Comparison of ENCODE assay signal across 8 mouse cellular contexts in genomic region chr13:54575489-54575888, GRCm38 (mm10). TPM values are rescaled to one million over a fixed set of nuclear protein-coding genes. Genes with fewer than 3 reads are reported as not detected.
A peak's percentile ranks its signal among the peaks of the same experiment; 100 is the strongest.
DNase-seq lines count a peak whose midpoint lies in the region; ATAC-seq and TF ChIP-seq lines count a peak whose summit lies in the region.

No protein-coding gene starts in this region.

- peak overlapping the region; percentile 100 for H3K4me3 ChIP-seq in heart, embryonic 15.5 days
- peak overlapping the region; percentile 89 for H3K4me3 ChIP-seq in G1E (ENCODE audit: low read depth, low read length)
- peak overlapping the region; percentile 98 for H3K4me3 ChIP-seq in forebrain, embryonic 14.5 days (ENCODE audit: low read depth, low read length)
- H3K4me3 ChIP-seq in liver, embryonic 14.5 days (ENCODE audit: insufficient read depth in 1 of 2, low read depth in 2 of 2, low read length in 2 of 2) = peak overlapping the region; percentile 64 to 79

- peaks cover 26% of the 10 kb centered on the region for H3K4me1 ChIP-seq in heart, embryonic 15.5 days (replicated peaks)
- peaks cover 46% of the 10 kb centered on the region for H3K4me1 ChIP-seq in G1E (ENCODE audit: insufficient read depth, low read depth, low read length)
- H3K4me1 ChIP-seq in forebrain, embryonic 14.5 days (ENCODE audit: control insufficient read depth, insufficient read depth, low read length) = peaks cover 13% of the 10 kb centered on the region
- peaks cover 5 to 6% of the 10 kb centered on the region in 2 experiments; a peak in 3 of 4 replicates for H3K4me1 ChIP-seq in liver, embryonic 14.5 days (replicated peaks; ENCODE audit: control insufficient read depth in 2 of 2, insufficient read depth in 2 of 2, low read length in 1 of 2)

- peak overlapping the region; percentile 87 for H3K27ac ChIP-seq in heart, embryonic 15.5 days
- no peak overlapping the region for H3K27ac ChIP-seq in forebrain, embryonic 14.5 days (ENCODE audit: low read depth, low read length)
- H3K27ac ChIP-seq in liver, embryonic 14.5 days = no peak overlapping the region

- H3K36me3 ChIP-seq in heart, embryonic 15.5 days = peaks cover 17% of the 10 kb centered on the region
- peaks cover 48% of the 10 kb centered on the region for H3K36me3 ChIP-seq in G1E (replicated peaks)
- peaks cover 27% of the 10 kb centered on the region for H3K36me3 ChIP-seq in forebrain, embryonic 14.5 days (ENCODE audit: control insufficient read depth, insufficient read depth, low read length)
- no peaks in the 10 kb centered on the region for H3K36me3 ChIP-seq in liver, embryonic 14.5 days (replicated peaks; ENCODE audit: control insufficient read depth, insufficient read depth, low read depth)

- TF ChIP-seq EP300 in liver, embryonic 14.5 days (IDR thresholded peaks at IDR 0.05; ENCODE audit: low read depth) = no peak

- whole genome bisulfite sequencing in heart, embryonic 15.5 days = 3% methylated on average over 19 of the region's 19 CpGs
- 3% methylated on average over 19 of the region's 19 CpGs for WGBS in forebrain, embryonic 14.5 days
- 6% methylated on average over 19 of the region's 19 CpGs for WGBS in liver, embryonic 14.5 days (ENCODE audit: insufficient replicate concordance)

- H3K27me3 ChIP-seq in heart, embryonic 15.5 days = no peaks in the 10 kb centered on the region
- H3K27me3 ChIP-seq in G1E (ENCODE audit: insufficient read depth, low read length) = peaks cover 8% of the 10 kb centered on the region
- no peaks in the 10 kb centered on the region for H3K27me3 ChIP-seq in forebrain, embryonic 14.5 days (replicated peaks; ENCODE audit: control insufficient read depth, insufficient read depth, low read length)
- H3K27me3 ChIP-seq in liver, embryonic 14.5 days (ENCODE audit: control insufficient read depth, insufficient read depth, low read length) = no peaks in the 10 kb centered on the region; the same call in 1 of the 2 replicates

- no peak for TF ChIP-seq CTCF in G1E (IDR thresholded peaks at IDR 0.05; ENCODE audit: low read depth, low read length)
- TF ChIP-seq CTCF in liver, embryonic 14.5 days (IDR thresholded peaks at IDR 0.05; ENCODE audit: low read depth) = no peak

- ATAC-seq in heart, embryonic 15.5 days (replicated peaks; ENCODE audit: insufficient number of reproducible peaks, insufficient read depth, low FRiP score, low read depth) = peak; percentile 37; the same call in 1 of the 2 replicates
- no peak for ATAC-seq in G1E (ENCODE audit: extremely low read depth, insufficient number of reproducible peaks, low FRiP score, poor library complexity, severe bottlenecking)
- peak; percentile 19; the same call in 1 of the 2 replicates for ATAC-seq in forebrain, embryonic 14.5 days
- no peak for ATAC-seq in liver, embryonic 14.5 days (ENCODE audit: insufficient read depth)

- intact Hi-C loops in heart, postnatal 14 days (cut with DNase I) = no loop called here
- intact Hi-C loops in left cerebral cortex, postnatal 4 days (cut with DNase I) = no loop called here

- no peaks in the 10 kb centered on the region for H3K9me3 ChIP-seq in heart, embryonic 15.5 days (replicated peaks)
- no peaks in the 10 kb centered on the region for H3K9me3 ChIP-seq in G1E (replicated peaks)
- H3K9me3 ChIP-seq in forebrain, embryonic 14.5 days (replicated peaks; ENCODE audit: control insufficient read depth, low read length) = no peaks in the 10 kb centered on the region
- no peaks in the 10 kb centered on the region for H3K9me3 ChIP-seq in liver, embryonic 14.5 days (ENCODE audit: control insufficient read depth, low read length)

- H3K4me2 ChIP-seq in heart, embryonic 15.5 days = peak overlapping the region; percentile 89
- peak overlapping the region; percentile 90 for H3K4me2 ChIP-seq in forebrain, embryonic 14.5 days (ENCODE audit: low read length)
- H3K4me2 ChIP-seq in liver, embryonic 14.5 days (ENCODE audit: low read depth) = peak overlapping the region; percentile 94

- peak overlapping the region; percentile 97 for H3K9ac ChIP-seq in heart, embryonic 15.5 days
- peak overlapping the region; percentile 93 for H3K9ac ChIP-seq in forebrain, embryonic 14.5 days (ENCODE audit: low read length)
- H3K9ac ChIP-seq in liver, embryonic 14.5 days (replicated peaks) = peak overlapping the region; percentile 72

- no peak for DNase-seq in heart, postnatal 14 days
- no peak for DNase-seq in G1E (ENCODE audit: low spot score)
- DNase-seq in forebrain, embryonic 14.5 days (ENCODE audit: low spot score) = no peak
- DNase-seq in liver, embryonic 14.5 days (ENCODE audit: low read depth in 3 of 3, low spot score in 3 of 3) = no peak
- DNase-seq in frontal cortex, adult 2 months (ENCODE audit: extremely low spot score in 1 of 2, low spot score in 1 of 2) = no peak
- DNase-seq in left cerebral cortex, postnatal 4 days = no peak
- no peak for DNase-seq in embryo, embryonic 10 days (ENCODE audit: low spot score)

RNA-seq across cellular contexts. Expression of gene Arl10, which starts 0.7 kb away (rescaled TPM):
- polyA plus RNA-seq in heart, embryonic 15.5 days (2015; fragmentation: Nextera tagmentation; extraction: Ambion mirVana) = 16.4 and 21.1 TPM in 2 replicates
- total RNA-seq in heart, postnatal 14 days (2021) = 1 to 10 TPM; 8.1 to 8.4 TPM
- total RNA-seq in G1E (2014; fragmentation: Nextera tagmentation) (20.8 and 21.4 TPM in 2 replicates), G1E (2017) (13.9 and 14.3 TPM in 2 replicates)
- polyA plus RNA-seq in G1E (2012) = 11.8 and 13.8 TPM in 2 replicates
- polyA plus RNA-seq in forebrain, embryonic 14.5 days (2014; fragmentation: Nextera tagmentation; extraction: Ambion mirVana) = 57.4 and 72.5 TPM in 2 replicates
- 5.6 and 6.8 TPM in 2 replicates for polyA plus RNA-seq in liver, embryonic 14.5 days (2012; rRNA removed)
- polyA plus RNA-seq in liver, embryonic 14.5 days (2014; fragmentation: Nextera tagmentation; extraction: Ambion mirVana) = 4.2 and 4.9 TPM in 2 replicates
- polyA plus RNA-seq in frontal cortex, adult 2 months (2012; rRNA removed) = 13.5 and 20.6 TPM in 2 replicates
- total RNA-seq in left cerebral cortex, postnatal 4 days (2021) = 10 to 100 TPM; 73.5 to 75.1 TPM

RNA-seq across cellular contexts. Expression of gene 4833439L19Rik, which starts 10.3 kb away (rescaled TPM):
- 111 and 124 TPM in 2 replicates for polyA plus RNA-seq in heart, embryonic 15.5 days (2015; fragmentation: Nextera tagmentation; extraction: Ambion mirVana)
- 100 to 1,000 TPM in 1 of 2 experiments, 10 to 100 TPM in 1; 98.6 to 102 TPM for total RNA-seq in heart, postnatal 14 days (2021)
- 59.2 and 61.9 TPM in 2 replicates for total RNA-seq in G1E (2014; fragmentation: Nextera tagmentation)
- total RNA-seq in G1E (2017) = 37.3 and 40.4 TPM in 2 replicates
- 32.8 and 36.9 TPM in 2 replicates for polyA plus RNA-seq in G1E (2012)
- 259 and 289 TPM in 2 replicates for polyA plus RNA-seq in forebrain, embryonic 14.5 days (2014; fragmentation: Nextera tagmentation; extraction: Ambion mirVana)
- polyA plus RNA-seq in liver, embryonic 14.5 days (2012; rRNA removed) = 22.2 TPM in 2 replicates
- 36.1 and 45.1 TPM in 2 replicates for polyA plus RNA-seq in liver, embryonic 14.5 days (2014; fragmentation: Nextera tagmentation; extraction: Ambion mirVana)
- polyA plus RNA-seq in frontal cortex, adult 2 months (2012; rRNA removed) = 165 and 175 TPM in 2 replicates
- total RNA-seq in left cerebral cortex, postnatal 4 days (2021) = 100 to 1,000 TPM; 148 to 157 TPM

RNA-seq across cellular contexts. Expression of gene Nop16, which starts 14.4 kb away (rescaled TPM):
- polyA plus RNA-seq in heart, embryonic 15.5 days (2015; fragmentation: Nextera tagmentation; extraction: Ambion mirVana) = 45.5 and 52.0 TPM in 2 replicates
- total RNA-seq in heart, postnatal 14 days (2021) = 10 to 100 TPM; 14.7 to 15.1 TPM
- total RNA-seq in G1E (2014; fragmentation: Nextera tagmentation) (64.7 and 76.0 TPM in 2 replicates), G1E (2017) (59.4 and 65.7 TPM in 2 replicates)
- polyA plus RNA-seq in G1E (2012) = 63.8 and 65.1 TPM in 2 replicates
- 31.4 and 38.8 TPM in 2 replicates for polyA plus RNA-seq in forebrain, embryonic 14.5 days (2014; fragmentation: Nextera tagmentation; extraction: Ambion mirVana)
- 16.6 and 26.3 TPM in 2 replicates for polyA plus RNA-seq in liver, embryonic 14.5 days (2012; rRNA removed)
- 20.6 and 25.9 TPM in 2 replicates for polyA plus RNA-seq in liver, embryonic 14.5 days (2014; fragmentation: Nextera tagmentation; extraction: Ambion mirVana)
- 24.5 and 29.3 TPM in 2 replicates for polyA plus RNA-seq in frontal cortex, adult 2 months (2012; rRNA removed)
- 10 to 100 TPM; 30.8 to 36.3 TPM for total RNA-seq in left cerebral cortex, postnatal 4 days (2021)

RNA-seq across cellular contexts. Expression of gene Higd2a, which starts 14.5 kb away (rescaled TPM):
- 246 and 315 TPM in 2 replicates for polyA plus RNA-seq in heart, embryonic 15.5 days (2015; fragmentation: Nextera tagmentation; extraction: Ambion mirVana)
- 100 to 1,000 TPM; 216 to 231 TPM for total RNA-seq in heart, postnatal 14 days (2021)
- total RNA-seq in G1E (2014; fragmentation: Nextera tagmentation) (74.0 and 79.3 TPM in 2 replicates), G1E (2017) (65.2 and 67.7 TPM in 2 replicates)
- polyA plus RNA-seq in G1E (2012) = 26.4 and 84.5 TPM in 2 replicates
- 213 and 245 TPM in 2 replicates for polyA plus RNA-seq in forebrain, embryonic 14.5 days (2014; fragmentation: Nextera tagmentation; extraction: Ambion mirVana)
- 55.7 and 57.7 TPM in 2 replicates for polyA plus RNA-seq in liver, embryonic 14.5 days (2012; rRNA removed)
- polyA plus RNA-seq in liver, embryonic 14.5 days (2014; fragmentation: Nextera tagmentation; extraction: Ambion mirVana) = 112 and 113 TPM in 2 replicates
- 233 and 327 TPM in 2 replicates for polyA plus RNA-seq in frontal cortex, adult 2 months (2012; rRNA removed)
- total RNA-seq in left cerebral cortex, postnatal 4 days (2021) = 100 to 1,000 TPM; 118 to 126 TPM

RNA-seq across cellular contexts. Expression of gene Cltb, which starts 35.7 kb away (rescaled TPM):
- polyA plus RNA-seq in heart, embryonic 15.5 days (2015; fragmentation: Nextera tagmentation; extraction: Ambion mirVana) = 47.1 and 55.7 TPM in 2 replicates
- 10 to 100 TPM; 91.8 to 93.1 TPM for total RNA-seq in heart, postnatal 14 days (2021)
- 8.7 and 9.2 TPM in 2 replicates for total RNA-seq in G1E (2014; fragmentation: Nextera tagmentation)
- 29.6 and 33.6 TPM in 2 replicates for total RNA-seq in G1E (2017)
- 49.8 TPM in 2 replicates for polyA plus RNA-seq in G1E (2012)
- polyA plus RNA-seq in forebrain, embryonic 14.5 days (2014; fragmentation: Nextera tagmentation; extraction: Ambion mirVana) = 84.4 and 107 TPM in 2 replicates
- 11.1 and 15.2 TPM in 2 replicates for polyA plus RNA-seq in liver, embryonic 14.5 days (2012; rRNA removed)
- polyA plus RNA-seq in liver, embryonic 14.5 days (2014; fragmentation: Nextera tagmentation; extraction: Ambion mirVana) = 30.6 and 33.3 TPM in 2 replicates
- 306 and 339 TPM in 2 replicates for polyA plus RNA-seq in frontal cortex, adult 2 months (2012; rRNA removed)
- total RNA-seq in left cerebral cortex, postnatal 4 days (2021) = 100 to 1,000 TPM; 256 to 262 TPM

Comparison
In these comparisons a context has a peak if more than half of its experiments do, and no peak if none do; other contexts are left out.
1. ATAC-seq: peak in heart, embryonic 15.5 days (single experiment) and forebrain, embryonic 14.5 days (single experiment); none in G1E (single experiment) and liver, embryonic 14.5 days (single experiment).
2. Peak in every context shown above with its lines, with median percentiles within 50 percentile points of each other: H3K4me2 ChIP-seq, H3K4me3 ChIP-seq and H3K9ac ChIP-seq.